Mouse (Mus musculus) neural tube, embryonic 15.5 days (tissue): Measurements from ENCODE around the gene Vmn1r15. TPM values are rescaled to one million over a fixed set of nuclear protein-coding genes. Genes with fewer than 3 reads are reported as not detected.

Experiments used
- ATAC-seq: fragments of 200-750 bp; cut with Nextera tagmentation; 2 replicates; pipeline ENCODE4 v1.8.0; 2017; ENCODE audit warnings: mild to moderate bottlenecking, moderate TSS enrichment, moderate library complexity; ENCODE audit not compliant: low FRiP score
- H3K27ac ChIP-seq: fragments of 300-500 bp; sonication (generic); replicated peaks from 2 replicates; pipeline ENCODE4 v1.5.1; 2015; ENCODE audit warnings: mild to moderate bottlenecking, inconsistent platforms
- H3K27me3 ChIP-seq: fragments of 300-500 bp; sonication (generic); replicated peaks from 2 replicates; pipeline ENCODE4 v1.6.1; 2015; ENCODE audit warnings: inconsistent platforms
- H3K36me3 ChIP-seq: fragments of 300-500 bp; sonication (generic); 2 replicates; pipeline ENCODE4 v1.6.1; 2015; ENCODE audit warnings: inconsistent platforms
- H3K4me1 ChIP-seq: fragments of 300-500 bp; sonication (generic); 2 replicates; pipeline ENCODE4 v1.6.1; 2015; ENCODE audit warnings: inconsistent platforms
- H3K4me2 ChIP-seq: fragments of 300-500 bp; sonication (generic); 2 replicates; pipeline ENCODE4 v1.6.1; 2015; ENCODE audit warnings: inconsistent platforms, mild to moderate bottlenecking, moderate library complexity
- H3K4me3 ChIP-seq: fragments of 300-500 bp; sonication (generic); replicated peaks from 2 replicates; pipeline ENCODE4 v1.5.1; 2015; ENCODE audit warnings: mild to moderate bottlenecking, inconsistent platforms
- H3K9ac ChIP-seq: fragments of 300-500 bp; sonication (generic); replicated peaks from 2 replicates; pipeline ENCODE4 v1.6.1; 2015; ENCODE audit warnings: mild to moderate bottlenecking, inconsistent platforms
- H3K9me3 ChIP-seq: fragments of 300-500 bp; sonication (generic); replicated peaks from 2 replicates; pipeline ENCODE4 v1.6.1; 2016; ENCODE audit warnings: inconsistent platforms
- WGBS: fragments of 180-500 bp; shearing (Covaris S2); methylation state at CpG from one replicate; pipeline ENCODE4 v1.1.7; 2015; ENCODE audit warnings: mixed read lengths; 5-methylcytosine and 5-hydroxymethylcytosine counted together
- polyA plus RNA-seq: library from polyadenylated mRNA; unstranded; fragments of >200 nt; fragmentation: Nextera tagmentation; extraction: Ambion mirVana; gene quantifications from 2 replicates; pipeline ENCODE4 v1.2.1, GENCODE M21; 2015

Vmn1r15 gene
- not detected in 2 replicates for polyA plus RNA-seq

DNA sequence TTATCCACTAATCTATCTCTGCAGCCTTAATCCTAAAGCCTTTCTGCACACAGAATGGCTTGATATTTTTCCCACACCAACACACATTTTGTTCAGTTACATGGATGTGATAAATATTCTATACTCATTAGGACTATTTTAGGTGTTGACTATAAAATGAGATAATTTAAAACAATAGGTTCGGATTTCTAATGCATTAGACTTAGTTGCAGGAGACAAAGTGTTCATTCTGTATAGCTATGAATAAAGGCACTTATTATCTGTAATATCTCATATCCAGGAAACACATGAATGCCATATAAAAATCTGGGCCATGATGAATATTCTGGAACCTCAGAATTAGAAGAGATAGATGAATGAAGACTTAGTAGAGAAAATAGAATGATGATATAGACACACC lies at the start of gene Vmn1r15:
Gene Vmn1r15 (plus strand): TSS at position 301 of the 400 bp plus-strand sequence.
- Histone ChIP-seq H3K4me1 (no peaks in the 10 kb centered on the region), H3K4me3 (no peak within 1 kb of the TSS), H3K9me3 (no peaks in the 10 kb centered on the region), H3K36me3 (no peaks in the 10 kb centered on the region), H3K27ac (no peak within 1 kb of the TSS), H3K27me3 (no peaks in the 10 kb centered on the region), H3K4me2 (no peak within 1 kb of the TSS), H3K9ac (no peak within 1 kb of the TSS)
- 80% methylated on average over 1 of the region's 1 CpGs for WGBS
- no peak for ATAC-seq

GRCm38 (mm10) chr6:57231386-57231785 lies 26.4 kb upstream of the Vmn1r15 start, which contains the start of gene Vmn1r14:
Gene Vmn1r14 (plus strand): TSS chr6:57231686.
- Histone ChIP-seq H3K4me3 (no peak within 1 kb of the TSS), H3K36me3 (no peaks in the 10 kb centered on the region), H3K4me1 (no peaks in the 10 kb centered on the region), H3K9ac (no peak within 1 kb of the TSS), H3K27ac (no peak within 1 kb of the TSS), H3K4me2 (no peak within 1 kb of the TSS), H3K9me3 (no peaks in the 10 kb centered on the region), H3K27me3 (no peaks in the 10 kb centered on the region)
- over 99% methylated on average over 3 of the region's 3 CpGs for WGBS
- no peak for ATAC-seq

DNA sequence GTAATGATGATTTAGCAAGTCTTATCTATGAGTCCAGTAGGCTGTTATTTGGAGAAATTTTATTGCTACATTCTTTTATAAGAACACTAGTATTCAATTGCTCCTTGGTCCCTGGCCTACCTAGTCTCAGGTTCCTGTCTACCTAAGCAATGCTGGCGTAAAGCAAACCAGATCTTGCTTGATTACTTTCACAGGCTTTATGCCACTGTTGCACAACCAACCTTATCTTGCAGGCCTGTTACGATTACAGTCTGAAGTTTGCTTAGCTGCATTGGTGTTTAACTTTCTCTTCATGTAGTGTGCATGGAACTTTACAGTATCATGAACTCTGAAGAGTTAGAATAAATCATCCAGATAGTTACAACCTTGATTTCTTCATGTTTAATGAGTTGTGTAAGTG lies 3.2 kb downstream of the Vmn1r15 start:
- Histone ChIP-seq H3K4me1 (no peaks in the 10 kb centered on the region), H3K9me3 (no peaks in the 10 kb centered on the region), H3K27ac (no peak overlapping the region), H3K36me3 (no peaks in the 10 kb centered on the region), H3K27me3 (no peaks in the 10 kb centered on the region), H3K4me3 (no peak overlapping the region), H3K9ac (no peak overlapping the region), H3K4me2 (no peak overlapping the region)
- 94% methylated on average over 2 of the region's 2 CpGs for WGBS
- ATAC-seq: no peak

- Histone ChIP-seq H3K9me3 (no peaks in the 10 kb centered on the region), H3K36me3 (no peaks in the 10 kb centered on the region), H3K4me2 (no peak overlapping the region), H3K4me3 (no peak overlapping the region), H3K27me3 (no peaks in the 10 kb centered on the region), H3K4me1 (no peaks in the 10 kb centered on the region), H3K27ac (no peak overlapping the region), H3K9ac (no peak overlapping the region)
- 84% methylated on average over 3 of the region's 3 CpGs for WGBS
- ATAC-seq: no peak
Observed at GRCm38 (mm10) chr6:57271881-57272280, 14.1 kb downstream of the Vmn1r15 start.

DNA sequence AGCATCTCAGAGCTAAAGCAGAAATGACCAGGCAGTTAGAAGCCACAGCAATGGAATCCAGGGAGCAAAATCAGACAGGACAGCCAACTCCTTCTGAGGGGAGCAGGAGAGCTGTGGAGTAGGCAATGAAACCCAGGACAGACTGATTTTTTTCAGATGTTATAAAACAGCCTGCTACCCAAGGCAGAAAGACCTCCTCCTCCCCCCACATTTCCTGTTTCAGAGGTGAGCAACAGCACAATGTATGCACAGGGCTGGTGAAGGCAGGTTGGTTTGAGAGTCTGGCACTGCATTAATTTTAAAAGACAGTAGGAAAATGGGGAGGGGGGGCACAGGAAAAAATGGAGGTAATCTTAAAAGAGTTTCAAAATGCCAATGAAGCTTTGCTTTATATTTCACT lies 14.8 kb downstream of the Vmn1r15 start:
- Histone ChIP-seq H3K4me2 (no peak overlapping the region), H3K4me1 (no peaks in the 10 kb centered on the region), H3K27ac (no peak overlapping the region), H3K36me3 (no peaks in the 10 kb centered on the region), H3K9me3 (no peaks in the 10 kb centered on the region), H3K4me3 (no peak overlapping the region), H3K9ac (no peak overlapping the region), H3K27me3 (no peaks in the 10 kb centered on the region)
- no peak for ATAC-seq

GRCm38 (mm10) chr6:57278952-57279351 lies 21.2 kb downstream of the Vmn1r15 start:
- H3K27ac ChIP-seq: no peak overlapping the region
- no peaks in the 10 kb centered on the region for H3K9me3 ChIP-seq
- H3K36me3 ChIP-seq: no peaks in the 10 kb centered on the region
- no peak for ATAC-seq
- H3K9ac ChIP-seq: no peak overlapping the region
- H3K4me2 ChIP-seq: no peak overlapping the region
- H3K4me3 ChIP-seq: no peak overlapping the region
- H3K27me3 ChIP-seq: no peaks in the 10 kb centered on the region
- no peaks in the 10 kb centered on the region for H3K4me1 ChIP-seq

Other genes starting within 250 kb of the Vmn1r15 start
- gene Vmn1r7, start 232.6 kb upstream of the Vmn1r15 start, polyA plus RNA-seq: not detected in 2 replicates
- gene Vmn1r8, start 225.7 kb upstream of the Vmn1r15 start, polyA plus RNA-seq: not detected in 2 replicates
- gene Vmn1r9, start 191.2 kb upstream of the Vmn1r15 start, polyA plus RNA-seq: not detected in 2 replicates
- not detected in 2 replicates for gene Vmn1r10, start 148.5 kb upstream of the Vmn1r15 start, polyA plus RNA-seq
- gene Vmn1r11, start 124.5 kb upstream of the Vmn1r15 start, polyA plus RNA-seq: not detected in 2 replicates
- not detected in 2 replicates for gene Vmn1r12, start 101.0 kb upstream of the Vmn1r15 start, polyA plus RNA-seq
- not detected in 2 replicates for gene Vmn1r13, start 54.7 kb upstream of the Vmn1r15 start, polyA plus RNA-seq
- not detected in 2 replicates for gene Vmn1r14, start 26.3 kb upstream of the Vmn1r15 start, polyA plus RNA-seq
- not detected in 2 replicates for gene Vmn1r16, start 71.5 kb downstream of the Vmn1r15 start, polyA plus RNA-seq
- gene Vmn1r17, start 105.8 kb downstream of the Vmn1r15 start, polyA plus RNA-seq: not detected in 2 replicates
- not detected in 2 replicates for gene Vmn1r18, start 137.8 kb downstream of the Vmn1r15 start, polyA plus RNA-seq
- not detected in 2 replicates for gene Vmn1r19, start 145.8 kb downstream of the Vmn1r15 start, polyA plus RNA-seq
- not detected in 2 replicates for gene Vmn1r20, start 171.0 kb downstream of the Vmn1r15 start, polyA plus RNA-seq